Mouse (Mus musculus) lung, embryonic 14.5 days (tissue): Measurements from ENCODE around the gene Casz1. TPM values are rescaled to one million over a fixed set of nuclear protein-coding genes. Genes with fewer than 3 reads are reported as not detected.
A peak's percentile ranks its signal among the peaks of the same experiment; 100 is the strongest.

Experiments used
- ATAC-seq: fragments of 200-750 bp; cut with Nextera tagmentation; 2 replicates; pipeline ENCODE4 v1.8.0; 2017; ENCODE audit warnings: mild to moderate bottlenecking, moderate TSS enrichment, moderate library complexity; ENCODE audit not compliant: insufficient read depth
- DNase-seq: peaks from one replicate; pipeline ENCODE4 v3.0.0-alpha.2; 2015
- H3K27ac ChIP-seq: fragments of 300-500 bp; sonication (generic); 2 replicates; pipeline ENCODE4 v1.5.1; 2014; ENCODE audit warnings: low read depth, mild to moderate bottlenecking, moderate library complexity
- H3K27me3 ChIP-seq: fragments of 300-500 bp; sonication (generic); 2 replicates; pipeline ENCODE4 v1.6.1; 2014; ENCODE audit warnings: low read length, control low read depth; ENCODE audit not compliant: insufficient read depth
- H3K36me3 ChIP-seq: fragments of 300-500 bp; sonication (generic); 2 replicates; pipeline ENCODE4 v1.6.1; 2014; ENCODE audit warnings: control low read depth; ENCODE audit not compliant: insufficient read depth
- H3K4me1 ChIP-seq: fragments of 300-500 bp; sonication (generic); 2 replicates; pipeline ENCODE4 v1.6.1; 2014; ENCODE audit warnings: antibody characterized with exemption, control low read depth; ENCODE audit not compliant: insufficient read depth
- H3K4me2 ChIP-seq: fragments of 300-500 bp; sonication (generic); 2 replicates; pipeline ENCODE4 v1.6.1; 2014; ENCODE audit warnings: mild to moderate bottlenecking
- H3K4me3 ChIP-seq: fragments of 300-500 bp; sonication (generic); 2 replicates; pipeline ENCODE4 v1.5.1; 2014; ENCODE audit warnings: low read depth, low read length
- H3K9ac ChIP-seq: fragments of 300-500 bp; sonication (generic); 2 replicates; pipeline ENCODE4 v1.6.1; 2014
- H3K9me3 ChIP-seq: fragments of 300-500 bp; sonication (generic); 2 replicates; pipeline ENCODE4 v1.6.1; 2016; ENCODE audit warnings: low read depth, low read length, control low read depth
- CTCF ChIP-seq: IDR thresholded peaks from 2 replicates; pipeline ENCODE4 v1.5.1; 2016; ENCODE audit warnings: antibody characterized with exemption, low read depth
- WGBS: fragments of 180-500 bp; shearing (Covaris S2); extraction: QIAGEN DNeasy Blood & Tissue Kit; methylation state at CpG from one replicate; pipeline ENCODE4 v1.1.7; 2014; 5-methylcytosine and 5-hydroxymethylcytosine counted together
- polyA plus RNA-seq: library from polyadenylated mRNA; unstranded; fragments of >200 nt; fragmentation: Nextera tagmentation; extraction: Ambion mirVana; gene quantifications from 2 replicates; pipeline ENCODE4 v1.2.1, GENCODE M21; 2014

The Casz1 gene
- polyA plus RNA-seq, 1 experiment from 2014 or later, result 8.3 TPM

GRCm38 (mm10) chr4:148985541-148986476, 181.6 kb downstream of the Casz1 start:
- Histone ChIP-seq H3K4me2 (0 out of 2 replicates have a peak overlapping the region, but pooled peaks have one; percentile 1), H3K27me3 (no peaks in the 10 kb centered on the region), H3K4me1 (peaks cover 10% of the 10 kb centered on the region), H3K9me3 (no peaks in the 10 kb centered on the region), H3K36me3 (peaks cover 13% of the 10 kb centered on the region), H3K27ac (peak overlapping the region; percentile 10; the same call in 1 of the 2 replicates), H3K4me3 (no peak overlapping the region), H3K9ac (no peak overlapping the region)
- peak; percentile 36; the same call in 1 of the 2 replicates for ATAC-seq
- WGBS, result 32% methylated on average over 24 of the region's 24 CpGs
- peak; percentile 69 for DNase-seq
- TF ChIP-seq CTCF, result no peak

DNA sequence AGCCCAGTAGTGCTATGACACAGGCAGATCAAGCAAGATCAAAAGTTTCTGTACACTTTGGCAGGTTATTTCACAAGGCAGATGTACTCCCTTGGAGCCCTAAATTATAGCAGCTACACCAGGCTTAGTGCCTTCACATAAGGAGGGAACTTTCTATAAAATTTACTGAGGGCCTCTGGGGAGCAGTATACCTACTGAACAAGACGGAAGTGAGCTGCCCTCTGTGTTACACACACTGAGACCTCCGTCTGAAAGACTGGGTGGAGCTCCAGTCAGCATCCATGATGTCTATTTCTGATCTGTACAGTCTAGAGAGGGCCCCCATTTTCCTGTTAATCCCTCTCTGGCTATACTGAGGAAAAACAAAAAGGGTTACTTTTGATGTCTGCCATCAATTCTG, 185.8 kb downstream of the Casz1 start:
- ATAC-seq (0 out of 2 replicates have a peak, but pooled peaks have one; percentile 43), DNase-seq (no peak)
- no peak for TF ChIP-seq CTCF
- no peak overlapping the region for H3K4me3 ChIP-seq
- 32% methylated on average over 2 of the region's 2 CpGs for WGBS
- no peaks in the 10 kb centered on the region for H3K27me3 ChIP-seq
- H3K9me3 ChIP-seq, result no peaks in the 10 kb centered on the region
- H3K4me1 ChIP-seq, result peaks cover 10% of the 10 kb centered on the region
- no peak overlapping the region for H3K4me2 ChIP-seq
- no peaks in the 10 kb centered on the region for H3K36me3 ChIP-seq
- no peak overlapping the region for H3K27ac ChIP-seq
- peak overlapping the region; percentile 20; the same call in 1 of the 2 replicates for H3K9ac ChIP-seq

- H3K9me3 ChIP-seq, result no peaks in the 10 kb centered on the region
- no peak for TF ChIP-seq CTCF
- ATAC-seq, result no peak
- DNase-seq, result peak; percentile 37
- H3K4me1 ChIP-seq, result no peaks in the 10 kb centered on the region
- no peak overlapping the region for H3K27ac ChIP-seq
- H3K4me3 ChIP-seq, result no peak overlapping the region
- H3K36me3 ChIP-seq, result peaks cover 5% of the 10 kb centered on the region; the same call in 1 of the 2 replicates
- H3K4me2 ChIP-seq, result no peak overlapping the region
- H3K9ac ChIP-seq, result no peak overlapping the region
- H3K27me3 ChIP-seq, result no peaks in the 10 kb centered on the region
- 65% methylated on average over 5 of the region's 5 CpGs for WGBS
Measured at GRCm38 (mm10) chr4:148993948-148994347, 189.7 kb downstream of the Casz1 start.

DNA sequence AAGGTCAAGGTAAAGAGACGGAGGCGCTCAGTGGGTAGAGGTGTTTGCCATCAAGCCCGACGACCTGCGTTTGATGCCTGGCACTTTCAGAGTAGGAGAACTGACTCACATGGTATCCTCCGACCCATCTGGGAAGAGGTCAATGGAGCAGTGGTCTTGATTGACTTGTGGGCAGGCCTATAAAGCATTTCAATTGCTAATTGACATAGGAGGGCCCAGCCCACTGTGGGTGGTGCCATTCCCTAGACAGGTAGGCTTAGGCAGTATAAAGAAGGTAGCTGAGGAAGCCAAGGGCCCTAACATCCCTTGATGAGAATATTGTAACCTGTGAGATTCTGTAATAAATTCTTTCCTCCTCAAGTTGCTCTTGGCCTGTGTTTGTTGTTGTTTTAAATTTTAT, 196.5 kb downstream of the Casz1 start:
- Histone ChIP-seq H3K36me3 (peaks cover 5% of the 10 kb centered on the region; the same call in 1 of the 2 replicates), H3K4me3 (no peak overlapping the region), H3K9me3 (no peaks in the 10 kb centered on the region), H3K27me3 (no peaks in the 10 kb centered on the region), H3K4me1 (no peaks in the 10 kb centered on the region), H3K27ac (no peak overlapping the region), H3K9ac (no peak overlapping the region), H3K4me2 (no peak overlapping the region)
- no peak for TF ChIP-seq CTCF
- 87% methylated on average over 6 of the region's 6 CpGs for WGBS
- no peak for DNase-seq
- no peak for ATAC-seq

GRCm38 (mm10) chr4:149001515-149001914, 197.3 kb downstream of the Casz1 start:
- no peaks in the 10 kb centered on the region for H3K9me3 ChIP-seq
- no peak overlapping the region for H3K4me2 ChIP-seq
- no peak overlapping the region for H3K4me3 ChIP-seq
- H3K27ac ChIP-seq, result no peak overlapping the region
- TF ChIP-seq CTCF, result no peak
- H3K4me1 ChIP-seq, result no peaks in the 10 kb centered on the region
- H3K27me3 ChIP-seq, result no peaks in the 10 kb centered on the region
- ATAC-seq (no peak), DNase-seq (no peak)
- H3K9ac ChIP-seq, result no peak overlapping the region
- WGBS, result 69% methylated on average over 5 of the region's 5 CpGs
- peaks cover 5% of the 10 kb centered on the region; the same call in 1 of the 2 replicates for H3K36me3 ChIP-seq

DNA sequence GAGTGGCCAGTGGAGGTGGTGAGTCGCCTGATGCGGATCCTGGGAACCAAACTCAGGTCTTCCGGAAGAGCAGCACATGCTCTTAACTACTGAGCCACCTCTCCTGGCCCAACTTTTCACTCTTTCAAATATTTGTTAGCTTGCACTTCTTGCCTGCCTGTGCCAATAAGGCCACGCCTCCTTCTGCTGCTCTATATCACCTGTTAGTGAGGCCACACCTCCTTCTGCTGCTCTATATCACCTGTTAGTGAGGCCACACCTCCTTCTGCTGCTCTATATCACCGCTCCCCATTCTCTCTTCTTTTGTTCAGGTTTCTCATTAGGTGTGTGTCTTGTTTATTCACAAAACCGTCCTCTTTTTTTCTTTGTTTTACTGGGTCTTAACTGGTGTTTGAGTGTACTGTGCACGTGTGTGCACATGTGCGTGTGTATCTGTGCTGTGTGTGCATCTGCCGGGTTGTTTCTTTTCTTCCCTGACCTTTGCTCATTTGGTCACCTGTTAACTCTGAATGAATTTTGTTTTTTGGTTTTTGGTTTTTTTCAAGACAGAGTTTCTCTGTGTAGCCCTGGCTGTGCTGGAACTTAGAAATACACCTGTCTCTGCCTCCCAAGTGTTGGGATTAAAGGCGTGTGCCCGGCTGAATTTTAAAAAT, 198.3 kb downstream of the Casz1 start:
- WGBS, result 81% methylated on average over 11 of the region's 11 CpGs
- peak; percentile 49; the same call in 1 of the 2 replicates for ATAC-seq

More for the DNA sequence above, 198.3 kb downstream of the Casz1 start:
- TF ChIP-seq CTCF, result no peak
- peak; percentile 32 for DNase-seq
- no peak overlapping the region for H3K27ac ChIP-seq
- no peak overlapping the region for H3K4me2 ChIP-seq
- no peaks in the 10 kb centered on the region for H3K4me1 ChIP-seq
- no peak overlapping the region for H3K9ac ChIP-seq
- no peaks in the 10 kb centered on the region for H3K27me3 ChIP-seq
- peaks cover 5% of the 10 kb centered on the region; the same call in 1 of the 2 replicates for H3K36me3 ChIP-seq
- H3K4me3 ChIP-seq, result no peak overlapping the region
- no peaks in the 10 kb centered on the region for H3K9me3 ChIP-seq

Other genes with a start within 250 kb of the Casz1 start
- 104 and 105 TPM in 2 replicates for gene Exosc10, start 246.0 kb upstream of the Casz1 start, polyA plus RNA-seq
- 244 and 279 TPM in 2 replicates for gene Srm, start 212.9 kb upstream of the Casz1 start, polyA plus RNA-seq
- 0.27 and 0.39 TPM in 2 replicates for gene Masp2, start 201.9 kb upstream of the Casz1 start, polyA plus RNA-seq
- 172 and 186 TPM in 2 replicates for gene Tardbp, start 177.4 kb upstream of the Casz1 start, polyA plus RNA-seq
- not detected in 2 replicates for gene Gm572, start 161.1 kb upstream of the Casz1 start, polyA plus RNA-seq